Comparison of ENCODE assay signal across 13 mouse cellular contexts in the genomic region with DNA sequence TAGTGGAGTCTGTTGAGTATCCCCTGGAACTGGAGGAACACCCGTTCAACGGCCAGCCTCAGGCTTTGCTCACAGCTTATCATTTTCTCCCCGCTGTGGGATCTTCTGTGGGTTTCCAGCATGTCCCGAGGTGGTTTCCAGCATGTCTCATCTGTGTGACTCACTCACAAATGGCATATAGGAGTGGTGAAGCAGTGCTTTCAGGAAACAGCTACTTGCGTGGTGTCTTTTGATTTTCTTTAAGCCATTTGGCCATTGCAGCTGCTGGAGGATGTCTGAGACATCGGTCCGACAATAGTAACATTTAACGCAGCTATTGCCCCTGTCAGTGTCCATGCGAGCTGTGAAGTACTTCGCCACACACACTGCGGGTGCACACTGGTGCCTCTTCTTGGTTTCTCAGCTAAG. TPM values are rescaled to one million over a fixed set of nuclear protein-coding genes. Genes with fewer than 3 reads are reported as not detected.
A peak's percentile ranks its signal among the peaks of the same experiment; 100 is the strongest.
DNase-seq lines count a peak whose midpoint lies in the region; ATAC-seq and TF ChIP-seq lines count a peak whose summit lies in the region.
"Had no signal": no experiment of that assay in that cellular context is flagged by ENCODE, and none has a peak within 500 bp of the region (broad histone marks: within the 10 kb centered on the region; RNA-seq: fewer than 3 reads in every experiment).

No protein-coding gene starts in this region.

- H3K27ac ChIP-seq in embryonic fibroblast, embryonic 13.5 days (ENCODE audit: insufficient read depth, low read length): peak overlapping the region; percentile 76
- H3K27ac ChIP-seq: embryonic facial prominence, embryonic 15.5 days; left cerebral cortex, adult 2 months had no signal

- H3K4me1 ChIP-seq in embryonic fibroblast, embryonic 13.5 days (ENCODE audit: control insufficient read depth, insufficient read depth, low read length): peaks cover 12% of the 10 kb centered on the region; the same call in 1 of the 2 replicates
- H3K4me1 ChIP-seq: embryonic facial prominence, embryonic 15.5 days had no signal

- TF ChIP-seq CTCF in embryonic fibroblast, embryonic 13.5 days (IDR thresholded peaks at IDR 0.05; ENCODE audit: borderline replicate concordance, insufficient read depth, low read length): no peak

- DNase-seq in frontal cortex, postnatal 10 days (ENCODE audit: low spot score in 2 of 2): no peak
- peak; percentile 25 for DNase-seq in retina, embryonic 14.5 days (ENCODE audit: low spot score)
- DNase-seq in retina, postnatal 1 day: no peak
- no peak for DNase-seq in layer of hippocampus, postnatal 14 days (ENCODE audit: low spot score in 2 of 2)
- no peak for DNase-seq in B cell, adult 2 months
- DNase-seq: cerebellum, adult 11 months; lung, embryonic 14.5 days had no signal

- peak; percentile 96 for ATAC-seq in frontal cortex, adult (ENCODE audit: low TSS enrichment)
- ATAC-seq in megakaryocyte-erythroid progenitor cell, adult 5-6 weeks (replicated peaks; ENCODE audit: low FRiP score, low TSS enrichment, poor library complexity, severe bottlenecking): peak; percentile 48
- ATAC-seq: CD4-positive, CD25-positive, alpha-beta regulatory T cell, adult 4 months had no signal

- no peak overlapping the region for H3K4me3 ChIP-seq in embryonic fibroblast, embryonic 13.5 days (ENCODE audit: insufficient read depth, low read length)
- H3K4me3 ChIP-seq: embryonic facial prominence, embryonic 15.5 days; left cerebral cortex, adult 2 months had no signal

- TF ChIP-seq POLR2A in embryonic fibroblast, embryonic 13.5 days (IDR thresholded peaks at IDR 0.05; ENCODE audit: low read depth, low read length): no peak

RNA-seq across cellular contexts. Expression of gene Sh3glb1, which starts 50.7 kb away (rescaled TPM):
- 253 and 269 TPM in 2 replicates for polyA plus RNA-seq in embryonic fibroblast, embryonic 13.5 days (2011; ENCODE audit: insufficient read length, low read depth, missing spikeins)
- total RNA-seq in megakaryocyte-erythroid progenitor cell, adult 5-6 weeks (2014; fragmentation: Nextera tagmentation): 113 and 131 TPM in 2 replicates
- total RNA-seq in megakaryocyte-erythroid progenitor cell, adult 5-6 weeks (2017): 48.6 and 103 TPM in 2 replicates
- total RNA-seq in layer of hippocampus, postnatal 14 days (2021): 10 to 100 TPM; 89.0 to 90.8 TPM
